Mouse (Mus musculus): ENCODE results near the gene Atoh8. TPM values are rescaled to one million over a fixed set of nuclear protein-coding genes. Genes with fewer than 3 reads are reported as not detected.

The Atoh8 gene
- polyA plus RNA-seq, 1 experiment from 2014 or later = 9.6 TPM

- Histone ChIP-seq H3K4me1 (ENCODE audit: control insufficient read depth, insufficient read depth, low read length) (no peaks in the 10 kb centered on the region), H3K27ac (ENCODE audit: low read length) (no peak overlapping the region), H3K36me3 (ENCODE audit: control insufficient read depth, insufficient read depth, low read length) (no peaks in the 10 kb centered on the region), H3K27me3 (replicated peaks; ENCODE audit: control insufficient read depth, insufficient read depth, low read length) (no peaks in the 10 kb centered on the region), H3K9ac (ENCODE audit: low read depth, low read length) (no peak overlapping the region), H3K9me3 (ENCODE audit: control insufficient read depth, low read length) (0 out of 2 replicates have a peak, but pooled peaks cover 3% of the 10 kb centered on the region), H3K4me2 (ENCODE audit: low read depth, low read length) (no peak overlapping the region), H3K4me3 (ENCODE audit: low read length) (no peak overlapping the region)
- no peak for ATAC-seq
- WGBS = 66% methylated on average over 6 of the region's 6 CpGs
These were observed 37.8 kb upstream of the Atoh8 start for GRCm38 (mm10) chr6:72273153-72273552.

- Histone ChIP-seq H3K4me3 (ENCODE audit: low read length) (no peak overlapping the region), H3K9ac (ENCODE audit: low read depth, low read length) (no peak overlapping the region), H3K9me3 (ENCODE audit: control insufficient read depth, low read length) (0 out of 2 replicates have a peak, but pooled peaks cover 3% of the 10 kb centered on the region), H3K4me1 (ENCODE audit: control insufficient read depth, insufficient read depth, low read length) (no peaks in the 10 kb centered on the region), H3K27me3 (replicated peaks; ENCODE audit: control insufficient read depth, insufficient read depth, low read length) (no peaks in the 10 kb centered on the region), H3K4me2 (ENCODE audit: low read depth, low read length) (no peak overlapping the region), H3K27ac (ENCODE audit: low read length) (no peak overlapping the region), H3K36me3 (ENCODE audit: control insufficient read depth, insufficient read depth, low read length) (no peaks in the 10 kb centered on the region)
- WGBS = 74% methylated on average over 10 of the region's 10 CpGs
- peak; percentile 38; the same call in 1 of the 2 replicates for ATAC-seq
These were observed 36.9 kb upstream of the Atoh8 start for GRCm38 (mm10) chr6:72272161-72272696.

GRCm38 (mm10) chr6:72270952-72271519, 35.7 kb upstream of the Atoh8 start:
- 64% methylated on average over 11 of the region's 11 CpGs for WGBS

DNA sequence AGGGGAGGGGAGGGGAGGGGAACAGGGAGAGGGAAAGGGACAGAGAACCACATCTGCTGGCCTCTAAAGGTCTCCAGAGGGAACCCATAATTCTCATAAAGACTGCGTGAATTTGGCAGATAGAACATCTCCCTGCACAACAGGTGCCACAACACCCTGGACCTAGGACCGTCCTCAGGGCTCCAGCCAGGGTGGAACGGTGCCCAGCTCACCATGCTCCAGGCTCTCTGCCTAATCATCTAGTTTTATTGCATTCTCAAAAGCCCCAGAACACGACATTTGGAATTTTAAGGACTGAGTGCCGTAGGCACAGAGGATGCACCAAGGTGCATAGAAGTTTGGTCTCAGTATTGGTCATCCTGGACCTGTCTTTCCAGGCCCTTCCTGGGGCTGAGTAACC, 34.9 kb upstream of the Atoh8 start:
- Histone ChIP-seq H3K9me3 (ENCODE audit: control insufficient read depth, low read length) (no peaks in the 10 kb centered on the region), H3K27me3 (replicated peaks; ENCODE audit: control insufficient read depth, insufficient read depth, low read length) (no peaks in the 10 kb centered on the region), H3K36me3 (ENCODE audit: control insufficient read depth, insufficient read depth, low read length) (no peaks in the 10 kb centered on the region), H3K4me3 (ENCODE audit: low read length) (no peak overlapping the region), H3K9ac (ENCODE audit: low read depth, low read length) (no peak overlapping the region), H3K27ac (ENCODE audit: low read length) (no peak overlapping the region), H3K4me1 (ENCODE audit: control insufficient read depth, insufficient read depth, low read length) (no peaks in the 10 kb centered on the region), H3K4me2 (ENCODE audit: low read depth, low read length) (no peak overlapping the region)
- 75% methylated on average over 5 of the region's 5 CpGs for WGBS
- ATAC-seq = no peak

More at GRCm38 (mm10) chr6:72270952-72271519, 35.7 kb upstream of the Atoh8 start:
- Histone ChIP-seq H3K9me3 (ENCODE audit: control insufficient read depth, low read length) (no peaks in the 10 kb centered on the region), H3K36me3 (ENCODE audit: control insufficient read depth, insufficient read depth, low read length) (no peaks in the 10 kb centered on the region), H3K9ac (ENCODE audit: low read depth, low read length) (no peak overlapping the region), H3K4me3 (ENCODE audit: low read length) (no peak overlapping the region), H3K27me3 (replicated peaks; ENCODE audit: control insufficient read depth, insufficient read depth, low read length) (no peaks in the 10 kb centered on the region), H3K4me1 (ENCODE audit: control insufficient read depth, insufficient read depth, low read length) (no peaks in the 10 kb centered on the region), H3K4me2 (ENCODE audit: low read depth, low read length) (no peak overlapping the region), H3K27ac (ENCODE audit: low read length) (no peak overlapping the region)
- no peak for ATAC-seq

GRCm38 (mm10) chr6:72268149-72268847, 32.9 kb upstream of the Atoh8 start:
- H3K4me1 ChIP-seq (ENCODE audit: control insufficient read depth, insufficient read depth, low read length) = no peaks in the 10 kb centered on the region
- no peak overlapping the region for H3K9ac ChIP-seq (ENCODE audit: low read depth, low read length)
- WGBS = 72% methylated on average over 9 of the region's 9 CpGs
- no peak overlapping the region for H3K4me2 ChIP-seq (ENCODE audit: low read depth, low read length)
- H3K4me3 ChIP-seq (ENCODE audit: low read length) = no peak overlapping the region
- H3K9me3 ChIP-seq (ENCODE audit: control insufficient read depth, low read length) = no peaks in the 10 kb centered on the region
- ATAC-seq = no peak
- H3K27ac ChIP-seq (ENCODE audit: low read length) = no peak overlapping the region
- H3K27me3 ChIP-seq (replicated peaks; ENCODE audit: control insufficient read depth, insufficient read depth, low read length) = no peaks in the 10 kb centered on the region
- no peaks in the 10 kb centered on the region for H3K36me3 ChIP-seq (ENCODE audit: control insufficient read depth, insufficient read depth, low read length)

GRCm38 (mm10) chr6:72265664-72266063, 30.3 kb upstream of the Atoh8 start:
- WGBS = 85% methylated on average over 6 of the region's 6 CpGs
- H3K9ac ChIP-seq (ENCODE audit: low read depth, low read length) = no peak overlapping the region
- H3K4me3 ChIP-seq (ENCODE audit: low read length) = no peak overlapping the region
- H3K27me3 ChIP-seq (replicated peaks; ENCODE audit: control insufficient read depth, insufficient read depth, low read length) = no peaks in the 10 kb centered on the region
- no peak for ATAC-seq
- no peak overlapping the region for H3K27ac ChIP-seq (ENCODE audit: low read length)
- no peaks in the 10 kb centered on the region for H3K9me3 ChIP-seq (ENCODE audit: control insufficient read depth, low read length)
- no peaks in the 10 kb centered on the region for H3K4me1 ChIP-seq (ENCODE audit: control insufficient read depth, insufficient read depth, low read length)
- H3K4me2 ChIP-seq (ENCODE audit: low read depth, low read length) = no peak overlapping the region
- no peaks in the 10 kb centered on the region for H3K36me3 ChIP-seq (ENCODE audit: control insufficient read depth, insufficient read depth, low read length)

GRCm38 (mm10) chr6:72263679-72264265, 28.4 kb upstream of the Atoh8 start:
- Histone ChIP-seq H3K27ac (ENCODE audit: low read length) (no peak overlapping the region), H3K36me3 (ENCODE audit: control insufficient read depth, insufficient read depth, low read length) (no peaks in the 10 kb centered on the region), H3K4me2 (ENCODE audit: low read depth, low read length) (no peak overlapping the region), H3K9ac (ENCODE audit: low read depth, low read length) (no peak overlapping the region), H3K4me1 (ENCODE audit: control insufficient read depth, insufficient read depth, low read length) (no peaks in the 10 kb centered on the region), H3K4me3 (ENCODE audit: low read length) (no peak overlapping the region), H3K27me3 (replicated peaks; ENCODE audit: control insufficient read depth, insufficient read depth, low read length) (no peaks in the 10 kb centered on the region), H3K9me3 (ENCODE audit: control insufficient read depth, low read length) (no peaks in the 10 kb centered on the region)
- WGBS = 62% methylated on average over 5 of the region's 5 CpGs
- ATAC-seq = no peak

DNA sequence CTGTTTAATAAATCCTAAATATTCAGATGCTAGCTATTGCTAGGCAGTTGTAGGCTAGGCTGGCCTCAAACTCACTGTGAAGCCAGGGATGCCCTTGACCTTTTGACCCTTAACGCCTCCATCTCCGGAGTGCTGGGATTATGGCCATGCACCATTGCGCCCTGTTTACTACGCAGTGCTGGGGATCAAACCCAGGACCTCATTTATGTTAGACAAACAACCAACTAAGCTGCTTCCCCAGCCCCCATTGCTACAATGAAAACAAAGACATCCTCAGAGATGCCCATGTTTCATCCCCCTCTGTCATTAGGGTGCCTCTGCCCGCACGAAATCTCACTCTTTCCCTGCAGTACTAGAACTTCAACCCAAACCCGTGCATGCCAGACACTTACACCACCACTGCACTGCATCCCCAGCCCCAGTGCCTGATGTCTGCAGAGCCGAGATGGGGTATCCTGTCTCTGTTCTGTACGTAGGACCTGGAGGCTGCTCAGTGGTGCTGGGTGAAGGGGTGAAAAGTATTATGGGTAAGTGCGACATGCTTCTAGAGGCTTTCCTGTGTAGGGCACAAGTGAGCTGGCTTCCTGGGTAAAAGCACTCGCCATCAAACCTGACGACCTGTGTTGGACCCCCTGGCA, 26.4 kb upstream of the Atoh8 start:
- Histone ChIP-seq H3K9me3 (ENCODE audit: control insufficient read depth, low read length) (no peaks in the 10 kb centered on the region), H3K27me3 (replicated peaks; ENCODE audit: control insufficient read depth, insufficient read depth, low read length) (no peaks in the 10 kb centered on the region), H3K4me3 (ENCODE audit: low read length) (no peak overlapping the region), H3K27ac (ENCODE audit: low read length) (no peak overlapping the region), H3K4me1 (ENCODE audit: control insufficient read depth, insufficient read depth, low read length) (no peaks in the 10 kb centered on the region), H3K9ac (ENCODE audit: low read depth, low read length) (no peak overlapping the region), H3K4me2 (ENCODE audit: low read depth, low read length) (no peak overlapping the region), H3K36me3 (ENCODE audit: control insufficient read depth, insufficient read depth, low read length) (no peaks in the 10 kb centered on the region)
- WGBS = 80% methylated on average over 12 of the region's 12 CpGs
- no peak for ATAC-seq

- no peaks in the 10 kb centered on the region for H3K36me3 ChIP-seq (ENCODE audit: control insufficient read depth, insufficient read depth, low read length)
- no peaks in the 10 kb centered on the region for H3K27me3 ChIP-seq (replicated peaks; ENCODE audit: control insufficient read depth, insufficient read depth, low read length)
- no peak overlapping the region for H3K27ac ChIP-seq (ENCODE audit: low read length)
- peak; percentile 90 for ATAC-seq
- H3K9me3 ChIP-seq (ENCODE audit: control insufficient read depth, low read length) = no peaks in the 10 kb centered on the region
- H3K4me3 ChIP-seq (ENCODE audit: low read length) = no peak overlapping the region
- no peak overlapping the region for H3K4me2 ChIP-seq (ENCODE audit: low read depth, low read length)
- H3K9ac ChIP-seq (ENCODE audit: low read depth, low read length) = no peak overlapping the region
- 35% methylated on average over 19 of the region's 19 CpGs for WGBS
- no peaks in the 10 kb centered on the region for H3K4me1 ChIP-seq (ENCODE audit: control insufficient read depth, insufficient read depth, low read length)
These were observed 25.8 kb upstream of the Atoh8 start for GRCm38 (mm10) chr6:72260981-72261682.

All from intestine, embryonic 16.5 days (tissue).